Mouse (Mus musculus): ENCODE measurements around the gene Olfr706.
"Not testable (repeated sequence)": the region's sequence is repeated elsewhere in the genome, so short reads cannot be mapped to it uniquely, and the experiment has no call there.

The Olfr706 gene

DNA sequence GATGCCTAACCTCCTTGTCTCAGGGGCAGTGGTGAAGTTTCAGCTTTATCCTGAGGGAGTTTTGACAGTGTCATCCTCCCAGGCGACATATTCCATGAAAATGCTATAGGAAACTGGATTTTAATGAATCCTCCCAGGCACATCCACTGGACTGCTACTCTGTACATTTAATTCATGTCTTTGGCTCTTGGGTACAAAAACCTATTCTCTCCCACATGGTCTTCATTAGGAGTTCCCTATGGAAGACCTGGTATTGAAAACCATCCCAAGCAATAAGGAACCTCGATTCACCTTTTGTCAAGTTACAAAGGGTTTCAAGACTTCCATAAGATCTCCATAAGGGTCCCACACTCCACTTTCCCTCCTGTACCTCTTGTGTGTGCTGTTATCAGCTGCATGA, at the start of gene Olfr706:
TSS of gene Olfr706 (minus strand) at position 101 of the 400 bp plus-strand sequence.
- no peak for DNase-seq (ENCODE audit: low spot score)

DNA sequence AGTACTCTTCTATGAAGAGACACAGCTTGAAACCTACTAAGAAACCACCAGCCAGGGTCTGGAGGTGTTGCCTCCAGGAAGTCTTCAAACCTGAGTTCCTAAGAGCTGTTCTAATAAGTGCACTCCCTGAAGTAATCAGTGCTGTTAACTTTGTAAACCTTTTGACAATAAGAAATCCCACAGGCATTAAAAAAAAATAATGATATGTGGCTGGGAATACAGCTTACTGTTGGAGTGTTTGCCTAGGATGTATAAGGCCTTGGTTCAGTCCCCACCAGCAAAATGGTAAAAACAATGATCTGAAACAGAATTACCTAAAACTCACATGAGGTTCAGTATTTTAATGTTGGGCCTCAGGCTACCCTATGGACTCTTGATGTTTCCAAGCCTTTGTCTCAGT, 44.2 kb upstream of the Olfr706 start, which contains the start of gene Olfr709-ps1:
TSS of gene Olfr709-ps1 (minus strand) at position 101 of the 400 bp plus-strand sequence.
- DNase-seq (ENCODE audit: low spot score) = no peak

DNA sequence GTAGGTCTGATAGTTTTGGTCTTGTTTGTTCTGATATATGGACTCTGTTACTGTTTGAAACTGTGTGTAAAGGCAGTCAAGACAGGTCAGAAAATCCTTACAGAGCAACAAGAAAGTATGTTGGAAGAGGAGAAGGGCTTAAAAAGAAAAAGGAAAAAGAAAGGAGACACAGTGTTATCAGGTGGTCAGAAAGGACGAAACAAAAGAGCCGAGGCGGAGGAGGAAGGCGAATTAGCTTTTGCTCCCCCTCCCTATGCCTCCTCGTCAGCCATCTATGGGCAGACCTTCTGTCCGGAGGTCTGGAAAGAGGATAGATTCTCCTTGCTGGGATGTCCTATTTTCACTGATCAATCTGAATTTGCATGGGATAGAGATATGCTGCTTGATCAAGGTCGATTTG, 33.0 kb upstream of the Olfr706 start:
- DNase-seq (ENCODE audit: low spot score) = not testable (repeated sequence)

DNA sequence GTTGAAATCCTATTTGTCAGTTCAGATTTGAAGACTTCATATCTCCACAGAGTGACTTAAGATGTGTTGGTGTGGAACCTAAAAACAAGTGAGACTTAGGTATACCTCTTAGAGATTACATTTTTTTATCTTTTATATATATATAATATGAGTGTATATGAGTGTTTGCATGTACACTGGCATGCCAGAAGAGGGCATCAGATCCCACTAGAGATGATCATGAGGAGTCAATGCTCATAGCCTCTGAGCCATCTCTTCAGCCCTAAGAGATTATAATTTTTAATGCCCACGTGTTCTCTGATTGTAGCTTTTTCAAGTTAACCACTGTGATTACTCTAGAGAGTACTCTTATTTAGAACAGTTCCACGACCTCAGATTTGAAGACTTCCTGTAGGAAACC, 19.7 kb upstream of the Olfr706 start, which contains the start of gene Olfr1532-ps1:
TSS of gene Olfr1532-ps1 (plus strand) at position 326 of the 400 bp plus-strand sequence.
- DNase-seq (ENCODE audit: low spot score) = no peak

DNA sequence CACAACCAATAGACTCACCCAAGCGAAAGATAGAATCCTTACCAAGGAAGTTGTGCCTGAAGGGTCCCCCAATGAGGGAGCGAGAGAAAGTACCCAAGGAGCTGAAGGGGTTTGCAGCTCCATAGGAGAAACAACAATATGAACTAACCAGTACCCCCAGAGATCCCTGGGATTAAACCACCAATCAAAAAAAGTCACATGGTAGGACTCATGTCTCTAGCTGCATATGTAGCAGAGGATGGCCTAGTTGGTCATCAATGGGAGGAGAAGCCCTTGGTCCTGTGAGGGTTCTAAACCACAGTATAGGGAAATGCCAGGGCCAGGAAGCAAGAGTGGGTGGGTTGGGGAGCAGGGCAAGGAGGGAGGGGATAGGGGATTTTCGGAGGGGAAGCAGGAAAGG, 13.2 kb upstream of the Olfr706 start, which contains the start of gene Olfr707:
TSS of gene Olfr707 (minus strand) at position 101 of the 400 bp plus-strand sequence.
- DNase-seq (ENCODE audit: low spot score) = not testable (repeated sequence)

DNA sequence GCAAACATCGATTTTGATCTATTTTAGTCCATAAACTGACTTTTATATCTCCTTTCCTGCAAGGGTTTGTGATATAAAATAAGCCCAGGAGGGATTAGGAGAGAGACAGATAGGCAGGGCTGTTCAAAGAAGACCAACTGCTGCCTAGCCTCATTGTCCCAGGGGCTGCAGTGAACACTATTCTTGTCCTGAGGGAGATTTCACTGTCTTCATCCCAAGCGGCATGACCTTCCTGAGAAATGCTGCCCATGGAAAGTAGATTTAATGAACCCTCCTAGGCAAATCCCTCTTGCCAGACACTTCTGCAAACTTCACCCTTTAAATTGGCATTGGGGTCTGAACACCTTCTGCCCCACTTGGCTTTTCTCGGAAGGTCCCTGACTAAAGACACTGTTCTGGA, 11.2 kb downstream of the Olfr706 start, which contains the start of gene Olfr705:
TSS of gene Olfr705 (minus strand) at position 101 of the 400 bp plus-strand sequence.
- DNase-seq (ENCODE audit: low spot score) = no peak

DNA sequence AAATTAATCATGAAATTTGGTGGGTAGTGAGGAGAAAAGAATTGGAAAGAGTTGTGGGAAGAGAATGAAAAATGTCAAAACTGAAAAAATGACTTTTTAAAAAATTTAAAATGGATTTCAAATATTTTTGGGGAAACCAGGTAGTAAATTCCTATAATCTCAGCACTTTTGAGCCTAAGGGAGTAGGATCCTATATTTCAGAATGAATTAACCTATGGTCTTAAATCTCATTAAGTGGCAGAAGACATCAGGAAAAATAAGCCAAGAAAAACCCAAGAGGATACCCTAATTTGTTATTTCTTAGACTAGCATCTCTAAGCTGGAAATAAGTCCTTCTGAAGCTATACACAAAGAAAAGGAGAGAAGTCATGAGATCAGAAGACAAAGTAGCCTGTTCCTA, 25.1 kb downstream of the Olfr706 start, which contains the start of gene Olfr704:
TSS of gene Olfr704 (plus strand) at position 301 of the 400 bp plus-strand sequence.
- no peak for DNase-seq (ENCODE audit: low spot score)

DNA sequence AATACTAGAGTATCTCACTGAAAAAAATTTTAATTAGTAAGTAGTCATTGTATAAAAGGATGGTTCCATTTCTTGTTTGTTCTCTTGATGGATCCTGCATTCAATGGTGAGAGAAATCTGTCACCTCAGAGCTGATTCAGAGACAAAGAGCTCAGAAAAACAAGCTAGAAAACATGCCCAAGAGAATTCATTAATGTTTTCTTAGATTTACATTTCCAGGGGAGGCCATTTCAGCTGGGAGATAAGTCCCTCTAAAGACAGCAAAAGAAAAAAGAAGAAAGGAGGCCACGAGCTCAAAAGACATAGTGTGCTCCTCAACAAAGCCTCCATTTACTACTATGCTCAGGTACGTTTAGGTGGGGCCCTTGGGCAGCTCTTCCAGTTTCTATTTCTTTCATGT, 44.9 kb downstream of the Olfr706 start, which contains the start of gene Olfr703:
TSS of gene Olfr703 (plus strand) at position 301 of the 400 bp plus-strand sequence.
- DNase-seq (ENCODE audit: low spot score) = no peak

DNA sequence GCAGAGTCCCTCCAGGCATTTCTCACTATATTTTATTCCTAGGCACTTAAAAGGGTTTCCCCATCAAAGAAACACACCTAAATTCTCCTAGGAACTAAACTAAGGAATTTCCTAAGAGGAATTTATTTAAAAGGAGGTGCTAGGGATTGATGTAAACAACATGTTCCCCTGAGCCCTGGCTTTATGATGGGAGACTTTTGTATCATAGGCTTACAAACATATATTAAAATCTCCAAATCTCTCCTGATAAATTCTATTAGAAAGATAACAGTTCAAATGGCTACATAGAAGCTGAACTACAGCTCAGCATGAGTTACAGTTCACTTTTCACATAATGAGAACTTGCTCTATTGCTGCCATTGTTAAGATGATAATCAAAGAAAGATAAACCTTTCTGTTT, 54.2 kb downstream of the Olfr706 start, which contains the start of gene Olfr702:
TSS of gene Olfr702 (minus strand) at position 101 of the 400 bp plus-strand sequence.
- DNase-seq (ENCODE audit: low spot score) = no peak
